Mouse (Mus musculus): Measurements from ENCODE around the gene Cox8b.

DNA sequence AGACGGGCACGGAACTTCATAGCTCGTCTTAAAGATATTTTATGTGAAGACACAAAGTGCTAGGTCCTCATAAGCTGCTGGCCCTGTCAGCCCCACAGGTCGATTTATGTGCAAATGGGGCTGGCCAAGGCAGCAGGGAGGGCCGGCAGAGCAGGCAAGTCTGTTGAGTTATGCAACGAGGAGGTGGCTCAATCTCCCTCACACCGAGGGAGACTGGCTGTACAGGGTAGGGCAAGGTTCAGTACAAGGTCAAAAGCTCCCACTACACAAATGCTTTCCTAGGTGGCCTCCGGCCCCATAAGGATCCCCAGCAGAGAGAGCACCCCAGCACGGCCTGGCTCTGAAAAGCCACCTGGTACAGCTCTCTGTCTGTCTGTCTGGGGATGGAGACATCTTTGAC is 46.9 kb downstream of the Cox8b start:
- TF ChIP-seq CTCF (IDR thresholded peaks at IDR 0.05; ENCODE audit: low read depth) (no peak), EP300 (IDR thresholded peaks at IDR 0.05; ENCODE audit: low read depth) (no peak)

All from heart, postnatal 0 days (tissue).